Mouse (Mus musculus) cerebral cortex, adult 2 months (tissue): ENCODE data around the gene Zcchc13.

Experiments
- WGBS: fragments of 180-500 bp; shearing (Covaris S2); methylation state at CpG from one replicate; pipeline ENCODE4 v1.1.7; 2018; 5-methylcytosine and 5-hydroxymethylcytosine counted together

Zcchc13 gene

DNA sequence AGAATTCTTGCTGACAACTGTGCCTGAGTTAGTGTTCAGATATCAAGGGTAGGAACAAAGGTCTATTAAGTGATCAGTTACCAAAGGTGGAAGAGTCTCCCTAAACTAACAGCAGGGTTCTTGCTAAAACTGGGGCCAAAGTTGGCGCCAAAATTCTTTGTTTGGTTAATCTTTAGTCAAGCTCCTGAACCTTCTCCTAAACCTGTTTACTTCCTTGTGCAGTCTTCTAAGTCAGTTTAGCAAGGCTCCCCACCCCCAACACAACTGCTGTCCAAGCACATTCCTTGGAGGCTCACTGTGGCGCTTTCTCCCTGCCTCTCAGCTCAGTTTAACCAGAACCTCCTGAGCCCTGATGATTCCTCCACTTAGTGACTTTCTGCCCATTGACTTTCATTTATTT, 22.6 kb downstream of the Zcchc13 start:
- 81% methylated on average over 2 of the region's 2 CpGs for WGBS

DNA sequence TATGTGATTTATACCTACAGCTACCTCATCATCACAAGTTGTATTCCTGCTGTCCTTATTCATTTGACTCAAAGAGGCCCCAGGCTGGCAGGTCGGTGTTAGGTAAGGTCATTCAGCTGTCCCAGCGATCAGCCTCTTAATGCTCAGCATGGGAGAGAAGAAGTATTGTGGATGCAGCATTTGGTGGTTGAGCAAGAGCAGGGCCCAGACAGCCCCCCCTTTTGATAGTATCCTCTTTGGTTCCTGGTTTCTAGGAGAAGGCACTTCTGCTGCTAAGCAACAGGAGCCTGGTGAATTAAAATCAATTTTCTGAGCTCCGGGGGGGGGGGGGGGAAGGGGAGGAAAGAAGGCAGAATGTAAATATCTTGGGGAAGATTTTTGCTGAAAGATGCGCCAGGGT, 28.6 kb downstream of the Zcchc13 start:
- 28% methylated on average over 4 of the region's 4 CpGs for WGBS

DNA sequence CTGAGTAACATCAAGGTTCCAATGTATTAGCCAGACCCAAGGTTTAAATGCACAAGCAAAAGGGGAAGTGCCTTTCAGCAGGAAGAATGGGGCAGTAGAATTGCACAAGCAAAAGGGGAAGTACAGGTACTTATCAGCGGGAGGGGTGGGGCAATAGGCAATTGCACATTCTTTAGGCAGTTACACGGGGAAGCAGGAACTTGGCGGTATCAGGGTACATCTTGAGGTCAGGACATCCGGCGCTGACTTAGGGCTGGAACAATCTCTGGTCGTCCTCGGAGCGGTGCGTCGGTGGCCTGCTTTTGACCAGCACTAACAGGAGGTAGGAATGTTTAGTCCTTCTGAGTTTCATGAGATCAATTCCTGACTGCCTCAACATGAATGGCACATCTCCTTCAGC, 34.1 kb downstream of the Zcchc13 start:
- 88% methylated on average over 10 of the region's 10 CpGs for WGBS

DNA sequence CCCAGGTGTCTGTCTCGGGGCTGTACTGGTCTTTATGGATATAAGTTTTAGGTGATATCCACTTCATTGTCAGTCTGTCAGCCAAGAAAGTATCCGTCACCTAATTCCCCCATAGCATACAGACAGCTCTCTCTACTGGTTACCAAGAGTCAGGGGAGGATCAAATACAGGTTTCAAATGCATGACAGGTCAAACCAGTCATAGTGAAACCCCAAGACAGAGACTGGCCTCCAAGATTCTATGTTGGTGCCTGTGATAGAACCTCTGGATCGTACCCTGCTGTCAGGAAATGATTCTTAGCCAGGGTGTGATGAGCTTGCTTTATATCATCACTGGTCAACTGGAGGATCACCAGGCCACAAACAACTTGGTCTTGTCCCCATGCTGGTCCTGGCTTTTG, 43.4 kb downstream of the Zcchc13 start:
- 95% methylated on average over 3 of the region's 3 CpGs for WGBS

DNA sequence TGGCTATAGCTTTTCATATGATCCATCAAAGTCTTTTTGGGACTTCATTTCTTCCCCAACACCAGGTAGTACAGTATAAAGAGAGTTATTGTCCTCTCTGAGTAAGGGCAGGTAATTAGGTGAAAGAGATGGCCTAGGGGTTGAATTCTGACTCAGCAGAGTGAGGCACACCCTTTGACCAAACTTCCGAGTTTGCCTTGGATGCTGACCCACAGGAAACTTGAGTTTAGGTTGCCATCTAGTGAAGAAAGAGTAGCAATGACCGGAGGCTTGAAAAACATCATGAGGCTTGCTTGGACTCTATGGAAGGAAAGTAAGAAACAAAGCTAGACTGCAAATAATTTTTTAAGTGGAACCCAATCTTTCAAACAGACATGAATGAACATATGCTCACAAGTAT, 44.3 kb downstream of the Zcchc13 start:
- WGBS = 26% methylated on average over 2 of the region's 2 CpGs
